8 mouse cellular contexts compared by ENCODE assay signal in genomic region chr16:21793875-21794696, GRCm38 (mm10). TPM values are rescaled to one million over a fixed set of nuclear protein-coding genes. Genes with fewer than 3 reads are reported as not detected.
DNase-seq lines count a peak whose midpoint lies in the region; ATAC-seq lines count a peak whose summit lies in the region.

Gene Map3k13 (plus strand): TSS chr16:21794346.

- H3K9me3 ChIP-seq in forebrain, embryonic 10.5 days = no peaks in the 10 kb centered on the region
- no peaks in the 10 kb centered on the region for H3K9me3 ChIP-seq in heart, embryonic 16.5 days (replicated peaks; ENCODE audit: control insufficient read depth, low read length)
- H3K9me3 ChIP-seq in liver, embryonic 15.5 days (replicated peaks) = no peaks in the 10 kb centered on the region
- no peaks in the 10 kb centered on the region for H3K9me3 ChIP-seq in neural tube, embryonic 12.5 days

- H3K36me3 ChIP-seq in forebrain, embryonic 10.5 days (replicated peaks) = peaks cover under 1% of the 10 kb centered on the region
- H3K36me3 ChIP-seq in heart, embryonic 16.5 days (ENCODE audit: control insufficient read depth, insufficient read depth) = peaks cover under 1% of the 10 kb centered on the region
- H3K36me3 ChIP-seq in liver, embryonic 15.5 days (replicated peaks) = peaks cover 11% of the 10 kb centered on the region; the same call in 1 of the 2 replicates
- H3K36me3 ChIP-seq in neural tube, embryonic 12.5 days = 0 out of 2 replicates have a peak, but pooled peaks cover under 1% of the 10 kb centered on the region

- 2% methylated on average over 47 of the region's 47 CpGs for WGBS in forebrain, embryonic 10.5 days
- 2% methylated on average over 47 of the region's 47 CpGs for WGBS in heart, embryonic 16.5 days
- WGBS in liver, embryonic 15.5 days (ENCODE audit: insufficient replicate concordance) = 2% methylated on average over 47 of the region's 47 CpGs
- WGBS in neural tube, embryonic 12.5 days = 2% methylated on average over 47 of the region's 47 CpGs

- ATAC-seq in CD4-positive, CD25-positive, alpha-beta regulatory T cell, adult 4 months = peak; percentile 96
- peak; percentile 98 for ATAC-seq in heart, embryonic 16.5 days (replicated peaks; ENCODE audit: extremely low read depth, insufficient read depth, low FRiP score)
- peak; percentile 88 for ATAC-seq in liver, embryonic 15.5 days (ENCODE audit: insufficient read depth)
- peak; percentile 99 for ATAC-seq in neural tube, embryonic 12.5 days (ENCODE audit: low FRiP score, low read depth)

- H3K27ac ChIP-seq in forebrain, embryonic 10.5 days = peak within 1 kb of the TSS; percentile 90
- peak within 1 kb of the TSS; percentile 89 for H3K27ac ChIP-seq in heart, embryonic 16.5 days (ENCODE audit: low read length)
- peak within 1 kb of the TSS; percentile 94 for H3K27ac ChIP-seq in liver, embryonic 15.5 days (replicated peaks)
- H3K27ac ChIP-seq in neural tube, embryonic 12.5 days = peak within 1 kb of the TSS; percentile 44; the same call in 1 of the 2 replicates

- H3K27me3 ChIP-seq in forebrain, embryonic 10.5 days (ENCODE audit: poor library complexity, severe bottlenecking) = 0 out of 2 replicates have a peak, but pooled peaks cover under 1% of the 10 kb centered on the region
- no peaks in the 10 kb centered on the region for H3K27me3 ChIP-seq in heart, embryonic 16.5 days (ENCODE audit: control insufficient read depth, insufficient read depth, low read length)
- H3K27me3 ChIP-seq in liver, embryonic 15.5 days = no peaks in the 10 kb centered on the region
- no peaks in the 10 kb centered on the region for H3K27me3 ChIP-seq in neural tube, embryonic 12.5 days (replicated peaks)

- peak within 1 kb of the TSS; percentile 89 for H3K9ac ChIP-seq in heart, embryonic 16.5 days (ENCODE audit: low read length)
- H3K9ac ChIP-seq in liver, embryonic 15.5 days = peak within 1 kb of the TSS; percentile 91
- H3K9ac ChIP-seq in neural tube, embryonic 12.5 days = peak within 1 kb of the TSS; percentile 60

- DNase-seq in c-Kit-negative CD71-positive TER-119-positive erythroid progenitor cells, embryonic 14.5 days (ENCODE audit: low read depth, low spot score) = peak; percentile 87
- peak; percentile 96 for DNase-seq in forebrain, embryonic 10.5 days (ENCODE audit: extremely low spot score, low spot score)
- DNase-seq in kidney, postnatal 36 days = peak; percentile 96 to 98
- peak; percentile 86 for DNase-seq in telencephalon, adult 2 months (ENCODE audit: low read depth, low spot score)

- peak within 1 kb of the TSS; percentile 81 for H3K4me3 ChIP-seq in forebrain, embryonic 10.5 days
- peak within 1 kb of the TSS; percentile 84 for H3K4me3 ChIP-seq in heart, embryonic 16.5 days (ENCODE audit: low read length)
- H3K4me3 ChIP-seq in liver, embryonic 15.5 days (replicated peaks) = peak within 1 kb of the TSS; percentile 87
- peak within 1 kb of the TSS; percentile 67 for H3K4me3 ChIP-seq in neural tube, embryonic 12.5 days

- H3K4me1 ChIP-seq in forebrain, embryonic 10.5 days = peaks cover 18% of the 10 kb centered on the region
- H3K4me1 ChIP-seq in heart, embryonic 16.5 days (ENCODE audit: control insufficient read depth, insufficient read depth, low read length) = peaks cover 7% of the 10 kb centered on the region
- H3K4me1 ChIP-seq in liver, embryonic 15.5 days (replicated peaks) = peaks cover 50% of the 10 kb centered on the region
- H3K4me1 ChIP-seq in neural tube, embryonic 12.5 days = peaks cover 13% of the 10 kb centered on the region

- peak within 1 kb of the TSS; percentile 73 for H3K4me2 ChIP-seq in heart, embryonic 16.5 days (ENCODE audit: low read depth, low read length)
- peak within 1 kb of the TSS; percentile 79 for H3K4me2 ChIP-seq in liver, embryonic 15.5 days
- H3K4me2 ChIP-seq in neural tube, embryonic 12.5 days (replicated peaks) = peak within 1 kb of the TSS; percentile 66

RNA-seq across cellular contexts. Expression of gene Map3k13, which starts in this region (rescaled TPM):
- polyA plus RNA-seq in CD4-positive, CD25-positive, alpha-beta regulatory T cell, adult 4 months (2017; shearing (Covaris generic)) = under 1 TPM; 0.44 to 0.51 TPM
- polyA plus RNA-seq in forebrain, embryonic 10.5 days (2016; fragmentation: Nextera tagmentation; extraction: Ambion mirVana) = 1.1 and 1.7 TPM in 2 replicates
- polyA plus RNA-seq in heart, embryonic 16.5 days (2015; fragmentation: Nextera tagmentation; extraction: Ambion mirVana) = 0.62 and 0.76 TPM in 2 replicates
- polyA plus RNA-seq in liver, embryonic 15.5 days (2015; fragmentation: Nextera tagmentation; extraction: Ambion mirVana) = 0.38 and 0.53 TPM in 2 replicates
- polyA plus RNA-seq in neural tube, embryonic 12.5 days (2016; fragmentation: Nextera tagmentation; extraction: Ambion mirVana) = 11.0 and 12.2 TPM in 2 replicates

Comparison
In these comparisons a context has a peak if more than half of its experiments do, and no peak if none do; other contexts are left out.
1. Peak in every context shown above with its lines: DNase-seq, ATAC-seq, H3K4me3 ChIP-seq and H3K27ac ChIP-seq.
2. Peak in ATAC-seq in CD4-positive, CD25-positive, alpha-beta regulatory T cell, adult 4 months; RNA of the gene not detected or under 1 TPM.
3. Peak in ATAC-seq, H3K4me3 ChIP-seq, H3K27ac ChIP-seq, H3K9ac ChIP-seq and H3K4me2 ChIP-seq in heart, embryonic 16.5 days; RNA of the gene not detected or under 1 TPM.
4. Peak in ATAC-seq, H3K4me3 ChIP-seq, H3K27ac ChIP-seq, H3K9ac ChIP-seq and H3K4me2 ChIP-seq in liver, embryonic 15.5 days; RNA of the gene not detected or under 1 TPM.
5. H3K27ac ChIP-seq: peak in every context shown above with its lines; median percentile 94 in liver, embryonic 15.5 days; 90 in forebrain, embryonic 10.5 days; 89 in heart, embryonic 16.5 days; 44 in neural tube, embryonic 12.5 days.